Mouse (Mus musculus): ENCODE data around the gene Tprn.

Gene Tprn

GRCm38 (mm10) chr2:25263623-25264285 is 1.3 kb downstream of the Tprn start:
- in situ Hi-C loops (cut with MboI, MseI) = no loop called here

GRCm38 (mm10) chr2:25264286-25264660 is 1.9 kb downstream of the Tprn start:
- in situ Hi-C loops (cut with MboI, MseI) = no loop called here

GRCm38 (mm10) chr2:25264851-25265250 is 2.4 kb downstream of the Tprn start:
- in situ Hi-C loops (cut with MboI, MseI) = no loop called here

GRCm38 (mm10) chr2:25265897-25266656 is 3.7 kb downstream of the Tprn start:
- in situ Hi-C loops (cut with MboI, MseI) = no loop called here

- in situ Hi-C loops (cut with MboI, MseI) = no loop called here
These were observed 4.3 kb downstream of the Tprn start for GRCm38 (mm10) chr2:25266720-25267119.

GRCm38 (mm10) chr2:25267241-25267640 is 4.8 kb downstream of the Tprn start:
- in situ Hi-C loops (cut with MboI, MseI) = no loop called here

GRCm38 (mm10) chr2:25267746-25268309 is 5.4 kb downstream of the Tprn start:
- in situ Hi-C loops (cut with MboI, MseI) = no loop called here

GRCm38 (mm10) chr2:25271827-25272511 is 9.6 kb downstream of the Tprn start, which contains the start of the genes Ssna1 and Anapc2:
TSS of gene Ssna1 (minus strand) at chr2:25272438.
TSS of gene Anapc2 (plus strand) at chr2:25272478.
- in situ Hi-C loops (cut with MboI, MseI) = loop anchor here (5.0 to 10.0 kb wide), 2 partner anchors 60 to 63 kb away; partner anchors contain the start of gene Man1b1 (in 2 of the 2)

- in situ Hi-C loops (cut with MboI, MseI) = loop anchor here (5.0 to 10.0 kb wide), 2 partner anchors 60 to 62 kb away; partner anchors contain the start of gene Man1b1 (in 2 of the 2)
These were observed 10.1 kb downstream of the Tprn start for GRCm38 (mm10) chr2:25272515-25272914.

- in situ Hi-C loops (cut with MboI, MseI) = loop anchor here (5.0 to 10.0 kb wide), 2 partner anchors 59 to 62 kb away; partner anchors contain the start of gene Man1b1 (in 2 of the 2)
These were observed 10.6 kb downstream of the Tprn start for GRCm38 (mm10) chr2:25273010-25273409.

- in situ Hi-C loops (cut with MboI, MseI) = loop anchor here in 1 of 2 experiments (10.0 kb wide), 1 partner anchor 56 kb away; the partner anchor contains the start of gene Man1b1
These were observed 16.8 kb downstream of the Tprn start for GRCm38 (mm10) chr2:25278928-25279882.

GRCm38 (mm10) chr2:25285551-25285950 is 23.1 kb downstream of the Tprn start:
- in situ Hi-C loops (cut with MboI, MseI) = no loop called here

- in situ Hi-C loops (cut with MboI, MseI) = no loop called here
These were observed 23.9 kb downstream of the Tprn start for GRCm38 (mm10) chr2:25286314-25286713.

- in situ Hi-C loops (cut with MboI, MseI) = no loop called here
These were observed 24.6 kb downstream of the Tprn start for GRCm38 (mm10) chr2:25286837-25287636.

- in situ Hi-C loops (cut with MboI, MseI) = no loop called here
These were observed 25.7 kb downstream of the Tprn start, which contains the start of gene Tmem210 for GRCm38 (mm10) chr2:25287927-25288649. TSS of gene Tmem210 (plus strand) at chr2:25288145.

- in situ Hi-C loops (cut with MboI, MseI) = no loop called here
These were observed 26.4 kb downstream of the Tprn start for GRCm38 (mm10) chr2:25288734-25289345.

GRCm38 (mm10) chr2:25289651-25290050 is 27.2 kb downstream of the Tprn start, which contains the start of gene Lrrc26:
TSS of gene Lrrc26 (plus strand) at chr2:25289915.
- in situ Hi-C loops (cut with MboI, MseI) = no loop called here

- in situ Hi-C loops (cut with MboI, MseI) = no loop called here
These were observed 27.8 kb downstream of the Tprn start for GRCm38 (mm10) chr2:25290101-25290815.

Data from T-helper 17 cell (primary cell).